Mouse (Mus musculus): ENCODE data around the gene Hist4h4.

DNA sequence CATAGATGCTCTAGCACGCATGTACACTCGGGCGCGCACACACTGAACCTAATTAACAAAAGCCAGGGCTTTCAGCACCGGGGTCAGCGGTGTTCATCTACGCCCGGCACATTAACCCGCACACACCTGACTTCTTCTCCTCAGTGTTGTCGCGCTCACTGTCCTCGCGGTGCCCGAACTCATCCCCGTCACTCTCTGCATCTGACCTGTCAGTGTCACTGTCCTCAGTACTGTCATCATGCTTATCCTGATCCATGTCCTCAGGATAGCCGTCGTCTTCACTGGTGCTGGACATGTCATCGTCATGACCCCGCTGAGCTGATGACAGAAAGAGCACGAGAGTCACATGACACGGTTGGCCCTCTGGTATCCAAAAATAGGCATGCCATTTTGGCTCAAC is 16.2 kb upstream of the Hist4h4 start:
- TF ChIP-seq CTCF (IDR thresholded peaks at IDR 0.05) (no peak), EP300 (IDR thresholded peaks at IDR 0.05) (no peak)

All from lung, postnatal 0 days (tissue).